Mouse (Mus musculus) frontal cortex, adult 2 months (tissue): ENCODE measurements around the gene Tbccd1. TPM values are rescaled to one million over a fixed set of nuclear protein-coding genes. Genes with fewer than 3 reads are reported as not detected.

Experiments
- DNase-seq, 2 experiments: peaks; one replicate each; pipeline ENCODE4 v3.0.0; 2022; ENCODE audit warnings: low spot score in 1 of 2; ENCODE audit errors: extremely low spot score in 1 of 2
- polyA plus RNA-seq: library from polyadenylated mRNA; depleted of rRNA; stranded (reverse); fragments of >200 nt; gene quantifications from 2 replicates; pipeline ENCODE4 v1.2.3, GENCODE M21; 2012; rRNA removed

The Tbccd1 gene
- polyA plus RNA-seq = 16.2 and 19.2 TPM in 2 replicates

GRCm38 (mm10) chr16:22857431-22858113, at the start of gene Tbccd1, which contains the start of gene Dnajb11:
Gene Tbccd1, minus strand, starts transcription at chr16:22857669.
Gene Dnajb11, plus strand, starts transcription at chr16:22857845.
- peak; percentile 99 to 100 for DNase-seq

- DNase-seq = no peak
Measured at GRCm38 (mm10) chr16:22901326-22901725, 43.9 kb upstream of the Tbccd1 start.

- no peak for DNase-seq
Measured at GRCm38 (mm10) chr16:22899866-22900570, 42.5 kb upstream of the Tbccd1 start.

- no peak for DNase-seq
Measured at GRCm38 (mm10) chr16:22899346-22899745, 41.9 kb upstream of the Tbccd1 start.

- DNase-seq = no peak
Measured at GRCm38 (mm10) chr16:22896618-22897017, 39.1 kb upstream of the Tbccd1 start.

DNA sequence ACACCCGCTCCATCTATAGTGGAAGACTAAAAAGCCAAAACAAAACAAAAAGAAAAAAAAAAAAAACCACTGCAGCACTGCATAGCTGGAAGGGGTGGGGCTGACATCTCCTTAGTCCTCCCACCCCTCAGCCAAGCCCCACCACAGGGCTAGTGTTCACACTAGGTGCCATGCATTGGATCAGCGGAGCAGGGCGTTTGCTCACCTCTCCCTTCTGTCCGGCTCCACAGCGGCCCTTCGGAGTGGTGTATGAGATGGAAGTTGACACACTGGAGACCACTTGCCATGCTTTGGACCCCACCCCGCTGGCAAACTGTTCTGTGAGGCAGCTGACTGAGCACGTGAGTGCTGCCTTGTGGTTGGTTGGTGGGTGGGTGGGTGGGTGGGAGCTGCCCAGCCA, 36.6 kb upstream of the Tbccd1 start:
- no peak for DNase-seq

- no peak for DNase-seq
Measured at GRCm38 (mm10) chr16:22891733-22892154, 34.3 kb upstream of the Tbccd1 start.

- no peak for DNase-seq
Measured at GRCm38 (mm10) chr16:22890683-22891510, 33.4 kb upstream of the Tbccd1 start, which contains the start of gene Ahsg. Gene Ahsg, plus strand, starts transcription at chr16:22891277.

- DNase-seq = no peak
Measured at GRCm38 (mm10) chr16:22889716-22890115, 32.2 kb upstream of the Tbccd1 start.

- no peak for DNase-seq
Measured at GRCm38 (mm10) chr16:22888835-22889234, 31.4 kb upstream of the Tbccd1 start.

- no peak for DNase-seq
Measured at GRCm38 (mm10) chr16:22886726-22887125, 29.3 kb upstream of the Tbccd1 start.

DNA sequence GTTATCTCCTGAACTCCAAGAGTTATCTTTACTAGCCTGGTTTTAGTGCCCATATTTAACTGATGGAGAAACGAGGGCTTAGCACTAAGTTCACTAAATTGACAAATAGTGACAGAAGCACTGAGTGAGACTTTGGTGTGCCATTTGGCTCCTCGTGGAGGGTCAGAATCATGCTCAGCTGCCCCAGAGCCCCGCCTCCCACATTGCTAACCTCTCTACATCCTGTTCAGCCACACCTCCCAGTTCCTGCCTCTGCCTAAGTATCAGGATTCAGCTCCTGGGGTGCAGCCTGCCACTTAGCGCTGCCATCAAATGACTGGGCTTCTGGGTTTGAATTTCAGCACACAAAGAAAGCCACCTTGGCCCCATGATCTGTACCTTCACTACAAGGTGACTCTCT, 27.9 kb upstream of the Tbccd1 start:
- DNase-seq = no peak

GRCm38 (mm10) chr16:22883441-22883840, 26.0 kb upstream of the Tbccd1 start:
- no peak for DNase-seq

GRCm38 (mm10) chr16:22881487-22881886, 24.0 kb upstream of the Tbccd1 start:
- DNase-seq = no peak

- no peak for DNase-seq
Measured at GRCm38 (mm10) chr16:22880900-22881299, 23.4 kb upstream of the Tbccd1 start.

GRCm38 (mm10) chr16:22879945-22880595, 22.6 kb upstream of the Tbccd1 start:
- DNase-seq = no peak

DNA sequence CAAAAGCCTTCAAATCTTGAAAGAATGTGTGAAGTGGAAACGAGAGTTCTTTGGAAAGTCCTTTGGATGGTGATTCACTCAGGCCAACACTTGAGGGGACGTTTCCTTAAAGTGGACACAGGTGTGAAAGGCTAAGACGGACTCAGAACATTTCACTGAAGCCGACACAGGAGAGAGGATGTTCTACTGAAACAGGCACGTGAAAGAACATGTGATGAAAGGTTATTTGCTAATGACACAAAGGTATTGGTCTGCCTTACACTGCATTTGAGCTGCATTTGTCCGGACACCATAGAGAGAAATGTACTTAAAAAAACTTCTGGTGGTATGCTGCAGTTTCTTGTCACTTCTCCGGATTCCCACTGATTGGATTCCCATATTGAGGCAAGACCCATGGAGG, 21.2 kb upstream of the Tbccd1 start:
- no peak for DNase-seq

DNA sequence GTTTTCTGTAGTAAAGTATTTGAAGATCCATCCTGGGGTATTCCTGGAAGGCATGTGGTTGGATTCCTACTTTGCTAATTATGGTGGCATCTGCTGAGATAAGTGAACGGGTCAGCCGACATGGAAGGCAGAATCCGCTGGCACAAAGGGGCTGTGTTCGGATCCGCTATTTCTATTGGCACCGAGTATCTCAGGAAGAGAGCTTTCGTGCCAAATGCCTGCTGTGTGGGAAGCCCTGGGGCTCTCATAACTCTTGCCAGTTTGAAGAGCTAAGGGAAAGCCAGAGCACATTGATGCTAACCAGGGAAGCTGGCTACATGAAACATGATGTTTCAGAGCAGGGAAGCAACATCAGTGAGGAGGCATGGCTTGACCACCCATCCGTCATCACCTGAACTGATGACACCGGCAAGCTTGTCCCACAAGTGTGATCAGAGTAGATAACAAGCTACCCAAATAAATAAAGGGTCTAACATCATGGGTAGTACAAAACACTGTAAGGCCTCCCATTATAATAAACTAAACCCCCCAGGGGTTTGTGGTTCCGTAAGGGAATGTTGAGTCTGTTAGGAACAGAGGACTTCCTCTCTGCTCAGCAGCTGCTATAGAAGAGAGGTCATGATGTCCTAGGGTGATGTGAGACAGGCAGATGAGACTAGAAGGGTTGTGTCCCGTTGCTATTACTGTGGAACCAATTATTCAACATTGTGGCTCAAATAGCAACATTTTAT, 20.4 kb upstream of the Tbccd1 start:
- peak in 1 of 2 experiments; percentile 12 for DNase-seq

DNA sequence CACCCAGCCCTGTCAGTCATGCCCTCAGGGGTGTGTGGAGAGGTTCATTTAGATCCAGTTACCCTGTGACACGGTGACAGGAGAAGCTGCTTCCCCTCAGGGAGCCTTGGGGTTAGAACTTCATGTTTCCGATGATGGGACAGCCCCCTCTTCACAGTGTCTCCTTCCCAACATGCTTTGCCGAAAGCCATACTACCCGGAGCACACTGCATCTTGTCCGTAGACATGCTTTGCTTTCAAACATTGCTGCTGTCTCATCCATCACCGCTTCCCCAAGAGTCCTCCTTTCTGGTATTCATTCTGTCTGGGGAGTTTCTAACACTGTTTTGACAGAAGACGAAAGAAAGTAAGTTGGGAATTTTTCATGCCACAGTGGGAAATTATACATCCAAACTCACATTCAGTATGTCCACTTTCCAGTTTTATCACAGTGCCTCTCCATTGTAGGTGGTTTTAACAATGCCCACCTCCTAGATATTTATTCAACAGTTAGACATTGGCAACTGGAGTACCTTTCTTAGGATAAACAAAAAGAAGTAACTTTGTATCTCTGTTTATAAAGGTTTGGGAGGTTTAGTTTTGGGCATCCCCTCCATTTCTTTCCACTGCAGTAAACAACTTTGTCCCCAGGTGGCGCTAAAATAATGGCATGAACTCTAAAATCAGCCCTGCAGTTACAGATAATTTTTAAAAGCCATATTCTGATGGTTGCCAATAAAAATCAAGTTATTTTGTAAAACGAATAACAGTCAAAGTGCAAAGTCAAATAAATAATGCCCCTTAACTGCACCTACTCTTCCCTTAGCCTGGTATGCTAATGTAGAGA, 19.0 kb upstream of the Tbccd1 start:
- peak in 1 of 2 experiments; percentile 66 for DNase-seq
